Mouse (Mus musculus): ENCODE measurements around the gene Pias3.
"Not testable (repeated sequence)": the region's sequence is repeated elsewhere in the genome, so short reads cannot be mapped to it uniquely, and the experiment has no call there.

The Pias3 gene

DNA sequence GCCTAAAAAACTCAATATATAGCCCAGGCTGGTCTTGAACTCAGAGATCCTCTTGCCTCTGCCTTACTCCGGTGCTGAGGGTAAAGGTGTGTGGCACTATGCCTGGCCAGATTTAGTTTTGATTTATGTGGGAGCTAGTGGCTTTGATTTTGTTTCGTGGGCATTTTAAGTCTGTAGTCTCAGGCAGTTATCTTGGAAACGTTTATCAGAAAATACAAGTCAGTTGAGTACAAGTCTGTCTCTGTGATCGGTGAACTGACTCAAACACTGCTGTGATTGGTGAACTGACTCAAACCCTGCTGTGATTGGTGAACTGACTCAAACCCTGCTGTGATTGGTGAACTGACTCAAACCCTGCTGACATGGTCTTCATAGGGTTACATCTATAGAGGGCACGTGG is 34.6 kb downstream of the Pias3 start:
- DNase-seq (ENCODE audit: low spot score), result no peak

DNA sequence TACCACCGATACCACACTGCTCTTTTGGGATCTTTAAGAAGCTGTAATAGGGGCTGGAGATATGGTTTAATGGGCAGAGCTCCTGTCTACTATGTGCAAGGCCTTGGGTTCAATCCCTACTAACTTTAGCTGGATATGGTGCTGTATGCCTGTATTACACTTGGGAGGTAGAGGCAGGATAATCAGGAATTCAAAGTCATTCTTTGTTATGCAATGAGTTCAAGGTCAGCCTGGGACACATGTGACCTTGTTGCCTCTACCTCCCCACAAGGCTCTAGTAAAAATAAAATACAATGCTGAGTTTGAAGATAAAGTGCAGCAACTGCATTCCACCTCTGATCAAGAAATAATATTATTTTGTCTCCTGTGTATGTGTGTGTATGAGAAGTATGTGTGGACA is 37.8 kb downstream of the Pias3 start:
- no peak for DNase-seq (ENCODE audit: low spot score)

DNA sequence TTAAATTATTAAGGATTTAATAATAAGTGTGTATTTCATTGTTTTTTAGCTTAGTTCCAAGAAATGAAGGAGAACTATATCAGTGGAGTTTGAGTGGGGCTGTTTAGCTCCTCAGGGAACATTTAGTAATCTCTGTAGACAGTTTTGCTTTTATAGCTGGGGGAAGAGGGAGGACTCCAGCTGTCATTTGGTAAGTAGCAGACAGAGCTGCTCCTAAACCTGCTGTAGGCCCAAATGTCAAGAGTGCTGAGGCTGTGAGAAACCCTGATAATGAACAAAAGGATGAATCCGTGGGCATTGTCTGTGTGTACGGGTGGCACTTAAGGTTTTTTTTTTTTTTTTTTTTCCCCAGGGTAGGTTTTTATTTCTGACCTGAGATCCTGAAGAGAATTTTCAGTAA is 39.0 kb downstream of the Pias3 start:
- DNase-seq (ENCODE audit: low spot score), result no peak

DNA sequence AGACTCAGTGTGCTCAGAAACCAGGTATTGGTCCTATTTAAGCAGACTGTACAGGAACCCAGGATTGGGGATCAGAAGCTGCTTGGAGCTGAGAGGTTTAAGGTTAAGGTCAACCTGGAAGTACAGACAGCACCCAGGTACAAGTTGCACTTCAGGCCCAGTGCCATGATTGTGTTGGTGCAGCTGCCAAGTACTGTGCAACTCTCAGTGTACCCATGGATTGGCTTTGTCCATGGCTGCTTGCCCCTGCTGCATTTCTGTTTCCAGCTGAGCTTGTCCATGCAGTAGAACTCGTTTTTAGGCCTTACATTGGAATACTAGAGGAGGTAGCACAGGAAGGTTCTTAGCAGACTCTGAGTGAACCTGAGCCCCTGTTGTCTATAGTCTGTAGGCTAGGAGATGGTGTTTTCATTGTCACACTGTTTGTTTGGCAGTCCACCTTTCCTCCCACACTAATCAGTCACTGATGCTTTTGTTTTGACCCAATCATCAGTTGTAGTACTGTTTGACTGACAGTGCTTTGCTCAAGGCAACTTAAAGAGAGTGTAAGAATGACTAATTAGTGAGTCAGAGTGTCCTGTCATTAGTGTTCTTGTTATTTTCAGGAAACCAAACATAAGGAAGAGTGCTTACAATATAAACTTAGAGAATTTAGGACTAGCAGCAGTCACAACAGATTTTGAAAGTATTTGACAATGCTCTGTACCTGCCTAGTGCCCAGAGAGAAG is 41.0 kb downstream of the Pias3 start:
- no peak for DNase-seq (ENCODE audit: low spot score)

DNA sequence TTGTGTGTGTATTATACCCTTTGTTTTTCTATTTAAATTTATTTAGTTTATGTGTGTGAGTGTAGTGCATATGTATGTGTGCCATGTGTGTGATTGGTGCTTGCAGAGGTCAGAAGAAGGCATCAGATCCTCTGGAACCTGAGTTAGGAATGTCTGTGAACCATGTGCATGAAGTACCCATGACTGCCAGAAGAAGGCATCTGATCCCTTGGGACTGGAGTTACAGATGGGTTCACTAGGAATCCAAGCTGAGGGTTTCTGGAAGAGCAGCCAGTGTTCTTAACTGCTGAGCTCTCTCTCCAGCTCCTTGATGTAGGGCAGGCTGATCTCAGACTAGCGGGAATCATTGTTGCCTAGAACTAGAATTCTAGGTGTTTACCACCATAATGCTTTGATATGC is 41.8 kb downstream of the Pias3 start:
- no peak for DNase-seq (ENCODE audit: low spot score)

DNA sequence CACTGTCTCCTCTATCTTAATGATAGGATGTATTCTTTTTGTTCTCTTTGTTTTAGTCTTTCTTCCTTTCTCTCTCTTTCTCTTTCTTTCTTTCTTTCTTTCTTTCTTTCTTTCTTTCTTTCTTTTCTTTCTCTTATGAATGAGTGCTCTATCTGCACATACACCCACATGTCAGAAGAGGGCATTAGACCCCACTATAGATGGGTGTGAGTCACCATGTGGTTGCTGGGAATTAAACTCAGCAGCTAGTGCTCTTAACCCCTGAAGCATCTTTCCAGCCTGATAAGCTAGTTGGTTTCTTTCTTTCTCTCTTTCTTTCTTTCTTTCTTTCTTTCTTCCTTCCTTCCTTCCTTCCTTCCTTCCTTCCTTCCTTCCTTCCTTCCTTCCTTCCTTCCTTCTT is 44.1 kb downstream of the Pias3 start:
- DNase-seq (ENCODE audit: low spot score), result not testable (repeated sequence)

DNA sequence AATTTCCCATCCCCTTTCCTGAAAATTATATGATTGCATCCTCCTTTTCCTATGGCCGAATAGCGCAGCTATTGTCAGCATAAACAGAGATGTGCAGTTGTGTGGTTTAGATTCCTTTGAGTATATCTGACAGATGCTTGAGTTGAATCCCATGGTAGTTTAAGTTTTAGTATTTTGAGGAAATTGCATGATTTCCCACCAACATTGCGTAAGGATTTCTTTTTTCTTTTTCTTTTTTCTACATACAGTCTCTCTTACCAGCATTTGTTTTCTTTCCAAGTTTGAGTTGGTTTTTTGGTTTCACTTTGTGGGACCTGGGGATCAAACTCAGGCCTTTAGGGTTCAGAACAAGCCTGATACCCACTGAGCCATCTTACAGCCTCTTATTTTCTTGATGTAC is 48.2 kb downstream of the Pias3 start:
- DNase-seq (ENCODE audit: low spot score), result no peak

DNA sequence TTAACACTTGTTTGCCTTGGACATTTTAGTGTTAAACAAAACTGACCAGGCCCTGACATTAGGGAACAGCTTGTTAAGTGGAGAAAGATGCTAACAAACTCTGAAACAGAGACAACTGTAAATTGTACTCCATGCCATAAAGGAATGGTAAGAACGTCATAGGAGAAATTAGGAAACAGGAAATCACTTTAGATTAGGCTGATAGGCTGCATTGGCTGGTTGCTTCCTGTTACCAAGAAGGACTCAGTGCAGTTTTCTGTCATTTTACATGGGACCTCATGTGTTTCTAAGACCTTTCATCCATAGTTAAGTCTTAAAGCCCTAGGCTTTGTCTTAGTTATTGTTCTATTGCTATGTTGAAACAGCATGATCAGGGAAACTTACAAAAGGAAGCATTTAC is 50.6 kb downstream of the Pias3 start:
- DNase-seq (ENCODE audit: low spot score), result no peak
